Mouse (Mus musculus): ENCODE measurements around the gene Olfr464.
A peak's percentile ranks its signal among the peaks of the same experiment; 100 is the strongest.

The Olfr464 gene

DNA sequence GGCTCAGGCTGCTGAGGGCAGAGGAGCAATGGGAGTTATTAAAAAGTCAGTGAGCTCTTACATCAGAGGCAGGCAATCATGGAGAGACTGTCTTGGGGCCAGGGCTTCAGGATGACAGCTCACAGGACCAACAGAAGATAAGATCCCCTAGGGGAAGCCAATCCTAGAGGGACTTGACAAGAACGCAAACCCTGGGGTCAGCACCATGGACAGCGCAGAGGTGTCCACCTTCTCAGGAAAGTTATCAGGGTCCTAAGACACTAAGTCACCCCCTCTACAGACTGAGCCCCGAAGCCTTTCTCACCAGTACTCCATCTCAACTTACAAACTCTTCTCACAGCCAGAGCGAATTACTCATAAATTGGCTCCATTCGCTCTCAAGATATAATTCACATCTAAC is at the start of gene Olfr464:
Gene Olfr464, minus strand, starts transcription at position 2 of the 400 bp plus-strand sequence.
- DNase-seq = no peak

DNA sequence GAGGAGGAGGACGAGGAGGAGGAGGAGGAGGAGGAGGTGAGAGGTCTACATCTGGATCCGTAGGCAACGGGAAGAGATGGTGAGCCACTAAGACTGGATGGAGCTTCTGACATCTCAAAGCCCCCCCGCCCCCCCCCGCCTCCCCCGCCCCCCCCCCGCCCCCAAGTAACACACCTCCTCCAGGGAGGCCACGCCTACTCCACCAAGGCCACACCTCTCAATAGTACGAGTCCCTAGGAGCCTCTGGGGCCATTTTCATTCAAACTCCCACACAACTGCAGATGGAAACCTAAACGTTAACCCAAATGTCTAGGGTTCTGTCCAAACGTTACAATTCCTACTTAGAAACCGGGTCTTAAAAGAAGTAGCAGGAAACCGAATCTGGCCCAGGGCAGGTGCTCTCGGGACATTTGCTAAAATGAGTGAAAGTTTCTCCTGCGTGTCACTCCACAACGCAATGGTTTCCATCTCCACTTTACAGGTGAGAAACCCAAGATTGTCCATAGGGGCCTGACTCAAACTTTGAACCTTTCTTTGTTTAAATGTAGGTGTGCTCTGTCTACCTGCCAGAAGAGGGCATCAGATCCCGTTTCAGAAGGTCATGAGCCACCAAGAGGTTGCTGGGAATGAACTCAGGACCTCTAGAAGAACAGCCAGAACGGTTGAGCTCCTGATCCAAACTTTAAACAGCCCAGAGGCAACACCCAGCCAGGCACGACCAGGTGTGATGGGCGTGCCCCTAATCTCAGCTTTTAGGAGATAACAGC is 47.8 kb upstream of the Olfr464 start:
- no peak for DNase-seq

GRCm38 (mm10) chr11:87967692-87968289 is 47.0 kb upstream of the Olfr464 start:
- peak; percentile 94 to 97 for DNase-seq

DNA sequence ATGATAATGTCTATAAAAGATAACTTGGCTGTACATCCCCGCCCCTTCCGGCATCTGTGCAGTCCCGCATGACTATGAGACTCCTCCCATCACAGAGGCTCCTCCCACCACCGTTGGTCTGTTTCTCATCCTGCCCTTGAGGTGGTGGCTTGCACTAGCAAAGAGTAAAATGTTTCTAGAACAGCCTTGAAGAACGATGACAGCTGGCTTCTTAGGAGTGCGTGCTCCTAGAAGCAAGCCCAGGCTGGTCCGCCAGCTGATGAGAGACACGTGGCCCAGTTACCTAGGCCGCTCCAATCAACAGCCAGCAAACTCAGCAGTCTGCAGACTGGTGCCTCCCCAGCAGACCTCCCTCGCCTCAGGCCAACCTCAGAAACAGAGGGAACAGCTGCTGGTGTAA is 45.4 kb upstream of the Olfr464 start:
- DNase-seq = no peak

DNA sequence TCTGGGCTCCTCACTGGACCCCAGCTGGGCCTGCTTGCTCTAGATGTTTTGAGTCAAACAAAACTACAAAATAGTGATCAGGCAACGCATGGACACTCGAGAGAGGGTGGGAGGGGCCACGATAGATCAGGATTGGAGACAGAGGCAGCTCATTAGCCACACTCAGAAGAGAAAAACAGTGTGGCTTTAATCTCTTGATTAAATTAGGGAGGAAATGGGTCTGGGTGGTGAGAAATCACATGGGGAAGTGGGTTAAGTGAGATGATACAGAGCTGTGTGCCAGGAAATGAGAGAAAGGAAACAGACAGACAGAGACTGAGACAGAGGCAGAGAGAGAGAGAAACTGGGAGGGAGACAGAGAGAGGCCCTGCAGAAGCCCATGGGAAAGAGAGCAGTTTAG is 44.5 kb upstream of the Olfr464 start:
- DNase-seq = no peak

DNA sequence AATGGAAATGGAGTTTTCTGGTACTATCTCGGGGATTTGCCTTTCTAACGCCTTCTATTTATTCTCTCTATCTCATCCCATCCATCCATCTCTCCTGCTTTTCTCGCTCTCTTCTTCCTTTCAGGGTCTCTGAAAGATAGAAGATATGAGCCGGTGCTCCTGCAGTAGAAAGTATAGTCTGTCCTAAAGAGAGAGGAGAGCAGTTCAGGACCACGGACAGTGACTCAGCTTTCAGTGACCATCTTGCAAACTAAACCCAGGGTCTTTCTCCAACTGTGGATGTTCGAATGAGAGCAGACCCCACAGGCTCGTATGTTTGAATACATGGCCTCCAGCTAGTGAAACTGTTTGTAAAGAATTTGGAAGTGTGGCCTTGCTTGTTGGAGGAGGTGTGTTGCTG is 36.3 kb upstream of the Olfr464 start:
- no peak for DNase-seq

DNA sequence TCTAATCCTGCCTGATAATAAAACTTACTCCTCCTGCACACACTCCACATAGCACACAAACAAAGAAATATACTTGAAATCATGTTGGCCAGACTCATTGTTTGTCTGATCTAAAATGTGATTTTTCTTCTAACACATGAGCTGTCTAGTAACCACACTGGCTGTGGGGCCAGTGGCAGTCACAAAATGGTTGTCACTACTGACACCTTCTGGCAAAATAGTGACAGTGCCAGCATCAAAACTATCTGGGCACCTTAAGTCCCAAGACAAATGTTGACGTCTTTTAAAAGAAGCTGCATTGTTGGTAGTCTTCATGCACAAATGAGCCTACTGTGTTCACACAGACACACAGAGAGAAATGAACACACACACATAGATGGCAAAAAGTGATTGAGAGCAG is 34.4 kb upstream of the Olfr464 start:
- peak; percentile 35 to 47 for DNase-seq

GRCm38 (mm10) chr11:87949990-87950389 is 29.2 kb upstream of the Olfr464 start:
- DNase-seq = peak; percentile 22 to 43

DNA sequence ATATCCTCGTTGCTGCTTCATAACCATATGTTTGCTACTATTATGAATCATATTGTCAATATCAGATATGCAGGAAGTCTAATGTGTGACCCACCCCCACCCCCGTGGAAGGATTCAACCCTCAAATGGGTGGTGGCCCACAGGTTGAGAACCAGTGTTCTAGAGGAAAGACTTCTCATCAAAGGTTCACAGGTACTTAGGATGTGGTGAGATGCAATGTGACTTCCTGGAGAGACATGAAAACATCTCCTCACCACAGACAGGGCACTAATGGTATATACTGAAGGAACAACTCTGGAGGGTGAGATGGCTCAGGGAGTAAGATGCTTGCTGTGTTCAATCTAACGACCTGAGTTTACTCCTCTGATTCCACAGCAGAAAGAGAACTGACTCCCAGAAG is 14.7 kb upstream of the Olfr464 start:
- no peak for DNase-seq

DNA sequence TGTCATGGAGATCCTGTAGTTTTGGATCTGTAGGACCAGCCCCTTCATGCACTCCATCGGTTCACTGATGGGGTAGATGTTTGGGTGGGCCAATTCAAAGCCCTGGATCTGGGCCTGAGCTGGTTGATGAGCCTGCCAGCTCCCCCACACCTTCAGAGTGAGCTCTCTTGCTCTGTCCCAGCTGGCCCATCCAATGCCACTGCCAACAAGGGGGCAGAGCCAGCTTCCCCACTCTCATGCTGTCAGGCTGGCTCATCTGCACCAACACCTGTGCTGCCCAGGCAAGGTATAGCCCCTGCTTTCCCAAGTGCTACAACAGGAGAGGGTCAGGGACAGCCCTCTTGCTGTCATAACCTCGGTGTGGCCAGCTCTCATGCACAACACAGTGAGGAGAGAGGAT is 13.0 kb upstream of the Olfr464 start:
- peak; percentile 29 to 45 for DNase-seq

GRCm38 (mm10) chr11:87930348-87930747 is 9.6 kb upstream of the Olfr464 start:
- DNase-seq = no peak

- no peak for DNase-seq
These were observed 466 bp downstream of the Olfr464 start for GRCm38 (mm10) chr11:87920301-87920700.

GRCm38 (mm10) chr11:87916005-87916404 is 4.8 kb downstream of the Olfr464 start:
- DNase-seq = no peak

DNA sequence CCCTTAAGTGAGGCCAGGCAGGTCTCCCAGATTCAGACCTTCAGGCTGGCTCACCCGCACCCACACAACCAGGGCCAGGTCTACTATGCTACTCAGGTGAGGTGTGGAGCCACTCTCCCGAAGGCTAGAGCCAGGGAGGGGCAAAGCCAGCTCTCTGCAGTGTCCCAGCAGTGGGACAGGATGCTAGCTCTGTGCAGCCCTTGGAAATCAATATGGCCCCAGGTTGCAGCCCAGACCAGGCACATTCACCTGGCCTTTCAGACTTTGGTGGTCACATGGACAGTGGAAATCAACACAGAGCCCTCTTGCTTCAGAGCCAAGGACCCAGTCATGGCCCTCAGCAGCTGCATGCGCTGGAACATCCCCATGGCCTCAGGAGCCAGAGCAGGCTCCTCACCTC is 16.4 kb downstream of the Olfr464 start:
- no peak for DNase-seq

DNA sequence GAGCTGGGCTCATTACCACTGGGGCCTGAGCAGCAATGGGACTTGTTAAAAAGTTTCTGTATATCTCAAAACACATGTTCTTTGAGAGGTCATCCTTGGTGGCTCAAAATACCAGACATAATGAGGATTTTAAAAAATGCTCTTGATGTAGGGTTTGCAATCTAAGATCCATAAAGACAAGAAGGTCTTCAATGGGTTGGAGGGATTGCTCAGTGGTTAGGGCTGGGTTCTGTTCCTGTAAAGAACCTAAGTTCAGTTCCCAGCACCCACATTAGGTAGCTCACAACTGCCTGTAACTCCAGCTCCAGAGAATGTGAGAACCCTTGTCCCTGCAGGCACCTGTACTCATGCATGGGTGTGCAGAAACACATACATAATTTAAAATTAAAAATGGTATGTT is 23.5 kb downstream of the Olfr464 start, which contains the start of gene Olfr463:
Gene Olfr463, minus strand, starts transcription at position 101 of the 400 bp plus-strand sequence.
- DNase-seq = no peak

- DNase-seq = no peak
These were observed 28.6 kb downstream of the Olfr464 start, which contains the start of gene Olfr462 for GRCm38 (mm10) chr11:87892168-87892567. Olfr462 (minus strand) TSS chr11:87892268.

GRCm38 (mm10) chr11:87884856-87885255 is 35.9 kb downstream of the Olfr464 start:
- no peak for DNase-seq

DNA sequence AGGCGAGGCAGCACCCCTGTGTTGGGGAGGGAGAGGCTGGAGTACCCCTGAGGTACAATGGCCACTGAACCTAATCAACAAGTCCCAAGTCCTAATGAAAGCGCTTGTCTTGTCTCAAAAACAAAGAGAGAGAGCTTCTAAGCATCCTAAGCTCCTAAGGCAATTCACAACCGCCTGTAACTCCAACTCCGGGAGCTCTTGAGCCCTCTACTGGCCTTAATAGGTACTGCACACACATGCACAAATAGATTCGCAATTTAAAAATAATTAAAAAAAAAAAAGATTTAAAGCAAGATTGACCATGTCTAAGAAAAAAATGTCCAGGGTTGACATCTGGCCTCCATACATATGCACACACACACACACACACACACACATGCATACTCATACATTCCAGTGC is 37.3 kb downstream of the Olfr464 start:
- peak; percentile 36 to 48 for DNase-seq

DNA sequence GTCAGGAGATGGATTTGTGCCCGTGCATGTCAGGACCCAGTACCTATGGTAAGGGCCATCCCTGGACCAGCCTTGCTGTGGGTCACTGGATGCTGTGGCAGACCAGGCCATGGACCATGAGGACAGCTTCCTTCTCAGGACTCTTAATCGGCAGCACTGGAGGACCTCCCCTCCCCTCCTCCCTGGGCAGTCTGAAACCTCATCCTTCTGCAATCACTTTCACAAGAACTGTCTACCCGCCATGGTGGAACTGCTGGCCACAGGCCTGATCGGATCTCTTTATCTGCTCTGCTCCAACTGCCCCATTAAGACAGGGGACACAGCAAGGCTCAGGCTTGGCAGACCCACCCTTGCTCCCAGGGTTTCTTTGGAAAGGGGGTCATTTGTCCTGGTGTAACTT is 39.1 kb downstream of the Olfr464 start:
- no peak for DNase-seq

DNA sequence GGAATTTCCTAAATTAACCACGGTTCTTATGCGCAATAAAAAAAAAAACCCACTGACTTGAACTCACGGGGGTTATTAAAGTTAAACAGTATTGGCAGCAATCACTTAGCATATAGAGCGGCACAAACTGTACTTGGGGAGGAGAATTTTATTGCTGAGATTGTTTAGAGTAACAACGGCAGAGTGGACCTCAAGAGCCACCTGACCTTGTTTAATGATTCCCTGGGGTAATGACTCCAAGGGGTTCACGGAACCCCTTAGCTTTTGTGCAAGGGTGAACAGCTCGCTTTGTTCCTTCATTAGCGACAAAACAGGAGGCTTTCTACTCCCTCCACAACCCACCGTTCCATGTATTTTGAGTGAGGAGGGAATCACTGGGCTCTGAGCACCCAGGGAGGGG is 40.9 kb downstream of the Olfr464 start:
- DNase-seq = no peak

- no peak for DNase-seq
These were observed 45.3 kb downstream of the Olfr464 start, which contains the start of gene Epx for GRCm38 (mm10) chr11:87875436-87875835. Epx (minus strand) TSS chr11:87875536.

DNA sequence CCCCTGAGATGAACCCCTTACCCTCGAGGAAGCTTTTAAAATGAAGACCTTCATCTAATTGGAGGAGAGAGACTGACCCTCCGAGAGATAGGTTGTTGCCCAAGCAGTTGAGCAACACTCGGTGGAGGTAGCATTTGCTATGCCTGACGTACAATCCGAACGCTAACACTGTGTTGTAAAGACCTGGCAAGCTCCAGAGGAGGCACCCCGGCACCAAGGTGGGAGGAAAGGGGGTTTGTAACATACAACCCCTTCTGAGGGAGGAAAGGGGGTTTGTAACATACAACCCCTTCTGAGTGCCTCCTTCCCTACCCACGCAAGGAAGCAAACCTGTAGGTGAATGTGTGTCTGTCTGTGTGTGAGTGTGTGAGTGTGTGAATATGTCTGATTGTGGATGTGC is 49.0 kb downstream of the Olfr464 start:
- DNase-seq = no peak

DNA sequence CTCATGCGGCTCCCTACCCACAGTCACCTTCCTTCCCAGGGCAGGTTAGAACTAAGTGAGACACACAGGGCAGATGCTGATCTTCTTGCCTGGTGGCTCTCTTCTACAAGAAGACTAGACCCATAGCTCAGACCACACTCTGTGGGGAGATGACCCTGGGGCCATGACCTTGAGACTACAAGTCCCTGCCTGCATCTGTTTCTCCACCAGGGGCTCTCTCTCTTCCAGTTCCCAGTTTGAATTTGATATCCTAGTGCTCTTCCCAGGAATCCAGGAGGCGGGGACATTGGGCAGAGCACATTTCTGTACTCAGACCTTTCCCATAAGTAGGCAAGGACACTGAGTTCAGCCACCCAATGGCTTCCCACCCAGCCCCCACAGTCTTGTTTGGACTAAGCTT is 50.7 kb downstream of the Olfr464 start:
- no peak for DNase-seq

DNA sequence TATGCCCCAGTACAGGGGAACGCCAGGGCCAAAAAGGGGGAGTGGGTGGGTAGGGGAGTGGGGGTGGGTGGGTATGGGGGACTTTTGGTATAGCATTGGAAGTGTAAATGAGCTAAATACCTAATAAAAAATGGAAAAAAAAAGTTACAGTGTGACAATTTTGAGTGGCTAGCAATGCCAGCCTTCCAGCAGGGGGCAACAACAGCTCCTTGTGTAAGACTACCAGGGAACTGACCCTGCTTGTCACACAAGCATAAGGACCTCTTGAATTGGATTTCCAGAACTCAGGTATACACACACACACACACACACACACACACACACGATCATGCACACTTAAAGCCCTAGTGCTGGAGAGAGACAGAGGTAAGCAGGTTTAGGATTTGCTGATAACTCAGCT is 53.9 kb downstream of the Olfr464 start:
- peak; percentile 22 to 56 for DNase-seq
